Mouse (Mus musculus) layer of hippocampus, adult 18-20 months (tissue): ENCODE measurements around the gene Lcp2. TPM values are rescaled to one million over a fixed set of nuclear protein-coding genes. Genes with fewer than 3 reads are reported as not detected.
A peak's percentile ranks its signal among the peaks of the same experiment; 100 is the strongest.

ENCODE experiments used
- DNase-seq, 2 experiments: peaks; one replicate each; pipeline ENCODE4 v3.0.0; 2022; ENCODE audit warnings: low spot score in 2 of 2
- long read RNA-seq: library from polyadenylated mRNA; stranded (forward); transcript quantifications from one replicate; pipeline ENCODE4 v2.0.0, GENCODE M21; 2021
- total RNA-seq, 2 experiments: library from RNA; stranded (reverse); gene quantifications; 2 replicates each; pipeline ENCODE4 v1.2.3; 2021

Gene Lcp2
- total RNA-seq = 1 to 10 TPM; 2.9 to 3.7 TPM
- long read RNA-seq = 0 reads

- DNase-seq = no peak
These were observed at the start of gene Lcp2 for GRCm38 (mm10) chr11:34046767-34047541. Lcp2 (plus strand) TSS chr11:34046920.

GRCm38 (mm10) chr11:33998244-33998643, 48.5 kb upstream of the Lcp2 start:
- no peak for DNase-seq

DNA sequence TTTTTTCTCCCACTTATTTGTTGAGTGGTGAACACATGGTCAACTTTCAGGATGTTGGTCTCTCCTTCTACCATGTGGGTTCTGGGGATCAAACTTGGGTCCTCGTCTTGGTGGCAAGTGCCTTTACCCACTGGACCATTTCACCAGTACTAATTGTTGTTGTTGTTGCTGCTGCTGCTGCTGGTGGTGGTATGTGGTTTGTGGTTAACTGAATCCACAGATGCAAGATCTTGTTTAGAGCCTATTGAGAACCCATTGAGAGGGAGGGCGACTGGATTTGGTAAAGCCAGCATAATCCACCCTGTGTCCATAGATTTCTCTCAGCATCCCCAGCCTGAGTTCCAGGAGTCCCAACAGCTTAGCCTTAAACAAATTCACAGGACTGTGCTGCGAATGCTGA, 46.3 kb upstream of the Lcp2 start:
- no peak for DNase-seq

DNA sequence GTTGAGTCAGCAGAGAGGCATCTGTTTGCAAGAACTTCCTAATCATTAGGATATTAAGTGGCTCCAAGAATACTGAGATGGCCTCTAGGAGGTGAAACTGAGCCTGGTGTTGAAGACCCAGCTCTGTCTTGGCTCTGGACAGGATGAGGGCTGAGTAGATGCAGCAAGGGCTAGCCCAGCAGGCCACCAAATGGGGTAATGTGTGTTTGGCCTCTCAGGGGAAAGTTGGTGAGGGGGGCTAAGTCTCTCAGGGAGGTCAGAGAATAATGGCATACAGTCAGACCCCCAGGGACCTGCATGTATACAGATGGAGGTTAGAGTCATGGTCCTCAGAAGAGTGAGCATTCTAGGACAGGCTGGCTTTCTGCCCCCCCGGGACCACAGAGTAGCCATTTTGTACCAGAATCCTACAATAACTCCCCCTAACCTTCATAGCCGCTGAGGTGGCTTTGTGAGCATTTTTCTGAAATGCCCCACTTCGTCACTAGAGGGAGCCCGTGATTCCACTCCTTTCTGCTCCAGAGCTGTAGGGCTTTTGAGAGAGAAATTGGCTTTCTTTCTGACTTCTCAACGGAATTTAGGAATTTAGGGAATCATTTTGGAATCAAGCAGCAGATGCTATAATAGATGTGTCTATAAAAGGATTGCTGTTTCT, 44.7 kb upstream of the Lcp2 start:
- peak; percentile 16 to 72 for DNase-seq

DNA sequence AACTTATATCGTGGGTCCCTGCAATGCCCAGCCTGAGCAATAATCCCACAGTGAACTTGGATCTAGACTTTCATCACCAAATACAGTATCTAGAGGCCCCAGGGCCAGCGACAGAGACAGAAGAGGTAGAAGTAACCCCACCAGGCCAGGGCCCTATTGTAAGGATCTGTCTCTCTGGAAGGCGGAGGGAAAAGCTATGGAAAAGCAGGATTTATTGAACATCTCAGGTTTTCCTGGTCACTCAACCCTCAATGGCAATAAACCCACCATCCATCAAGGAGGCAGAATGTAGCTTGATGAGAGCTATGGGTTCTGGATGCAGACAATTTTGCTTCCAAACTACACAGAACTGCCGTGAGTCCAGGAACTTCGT, 44.1 kb upstream of the Lcp2 start:
- no peak for DNase-seq

- no peak for DNase-seq
These were observed 39.1 kb upstream of the Lcp2 start for GRCm38 (mm10) chr11:34007616-34008015.

- no peak for DNase-seq
These were observed 38.5 kb upstream of the Lcp2 start for GRCm38 (mm10) chr11:34008214-34008613.

DNA sequence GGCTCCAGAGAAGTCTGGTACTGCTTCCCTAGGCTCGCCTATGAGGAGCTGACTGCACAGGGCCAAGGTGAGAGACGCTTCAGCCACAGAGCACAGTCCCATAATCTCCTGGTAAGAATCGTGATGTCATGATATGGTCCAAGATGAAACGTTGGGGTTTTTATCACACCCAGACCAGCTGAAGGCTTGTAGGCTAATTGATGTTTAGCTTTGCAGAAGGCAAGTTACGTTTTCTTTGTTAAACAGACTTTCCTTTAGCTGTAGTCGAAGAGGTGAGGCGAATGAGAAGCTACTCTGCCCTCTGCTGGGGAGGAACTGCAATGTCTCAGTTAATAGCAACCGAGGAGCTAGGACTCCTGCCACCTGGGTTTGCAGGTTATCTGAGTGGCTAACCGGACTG, 38.0 kb upstream of the Lcp2 start:
- peak; percentile 9 to 71 for DNase-seq

DNA sequence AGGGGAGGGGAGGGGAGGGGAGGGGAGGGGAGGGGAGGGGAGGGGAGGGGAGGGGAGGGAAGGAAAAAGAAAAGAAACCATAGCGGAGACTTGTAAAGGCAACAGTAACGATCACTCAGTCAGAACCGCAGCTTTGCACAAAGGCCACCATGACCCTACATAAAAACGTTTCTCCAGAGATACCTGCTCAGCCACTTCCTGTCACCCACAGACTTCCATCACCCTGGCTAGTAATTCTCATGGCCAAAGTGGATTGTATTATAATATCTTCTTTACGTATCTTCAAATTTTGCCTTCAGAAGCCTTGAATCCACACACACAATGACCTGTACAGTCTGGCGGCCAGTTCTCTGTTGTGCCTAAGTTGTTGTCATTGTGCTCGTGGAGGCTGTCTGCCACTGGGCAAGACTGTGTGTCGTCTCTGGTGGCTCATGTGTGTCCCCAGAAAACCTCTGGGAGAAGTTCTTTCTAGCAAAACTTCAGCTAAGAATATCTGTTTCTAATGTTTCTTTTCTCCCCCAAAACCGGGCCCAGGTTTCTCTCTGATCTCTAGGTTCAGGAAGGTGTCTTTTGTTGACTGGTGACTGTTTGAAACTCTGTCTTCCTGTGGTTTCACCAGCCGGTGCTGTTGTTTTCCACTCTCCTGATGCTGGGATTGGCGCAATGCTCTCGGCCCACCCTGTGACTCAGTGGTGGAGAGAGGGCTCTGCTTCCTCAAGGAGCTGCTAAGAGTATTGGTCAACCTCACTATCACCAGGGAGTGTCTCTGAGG, 37.2 kb upstream of the Lcp2 start:
- no peak for DNase-seq

- no peak for DNase-seq
These were observed 36.4 kb upstream of the Lcp2 start for GRCm38 (mm10) chr11:34010133-34010858.

DNA sequence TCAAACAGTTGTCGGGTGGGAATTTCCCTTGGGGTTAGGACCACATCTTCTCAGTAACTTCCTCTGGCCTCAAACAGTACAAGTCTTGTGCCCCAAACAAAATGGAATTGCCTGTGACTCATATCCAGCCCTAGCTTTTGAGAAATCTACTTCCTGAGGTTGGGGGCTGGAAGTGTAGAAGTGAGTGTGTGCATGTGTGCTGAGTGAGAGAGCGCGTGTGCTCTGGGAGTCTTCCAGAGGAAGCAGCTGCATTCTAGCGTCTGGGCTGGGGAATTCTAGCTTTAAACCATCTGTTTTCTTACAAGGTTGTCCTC, 35.9 kb upstream of the Lcp2 start:
- DNase-seq = no peak

DNA sequence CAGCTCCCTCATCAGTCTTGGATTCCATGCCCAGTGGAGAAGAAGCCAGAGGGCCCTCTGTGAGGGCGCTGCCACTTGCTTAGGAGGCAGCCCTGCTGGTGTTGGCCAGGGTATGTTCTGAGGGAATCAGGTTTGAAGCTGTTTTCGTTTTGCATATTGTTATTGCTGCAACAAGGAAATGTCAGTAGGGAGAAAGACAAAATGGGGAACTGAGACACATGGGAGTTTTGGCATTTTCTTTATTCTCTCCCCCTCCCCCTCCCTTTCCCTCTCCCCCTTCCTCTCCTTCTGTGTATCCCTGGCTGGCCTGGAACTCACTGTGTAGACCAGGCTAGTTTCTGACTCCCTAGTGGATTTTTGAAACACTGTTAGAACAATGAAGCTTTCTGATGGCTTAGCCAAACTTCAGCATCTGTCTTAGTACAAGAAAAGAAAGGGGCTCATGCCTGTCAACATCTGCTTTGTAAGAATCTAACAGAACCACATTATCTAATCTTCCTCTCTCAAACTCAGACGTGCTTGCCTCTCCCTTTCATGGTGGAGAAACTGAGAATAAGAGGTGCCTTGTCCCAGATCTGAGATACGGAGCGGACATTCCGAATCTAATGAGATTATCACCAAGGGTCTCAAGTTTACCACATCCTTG, 34.6 kb upstream of the Lcp2 start:
- DNase-seq = no peak

- DNase-seq = no peak
These were observed 21.6 kb upstream of the Lcp2 start for GRCm38 (mm10) chr11:34025091-34025490.

DNA sequence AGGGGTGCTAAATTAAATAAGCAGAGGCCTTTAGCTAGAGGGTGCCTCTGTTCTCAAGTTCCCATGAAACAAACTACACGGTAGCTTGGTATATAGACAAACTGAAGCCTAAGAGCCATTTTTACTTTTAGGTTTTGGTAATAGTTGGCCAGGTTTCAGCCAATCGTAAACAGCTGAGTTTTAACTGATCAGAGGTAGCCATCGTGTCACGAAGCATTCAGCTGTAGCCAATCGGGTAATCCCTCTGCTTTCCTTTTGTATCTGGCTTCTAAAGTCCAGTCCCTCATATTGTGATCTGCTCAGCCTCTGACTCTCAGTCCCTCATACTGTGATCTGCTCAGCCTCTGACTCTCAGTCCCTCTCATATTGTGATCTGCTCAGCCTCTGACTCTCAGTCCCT, 17.1 kb upstream of the Lcp2 start:
- no peak for DNase-seq

DNA sequence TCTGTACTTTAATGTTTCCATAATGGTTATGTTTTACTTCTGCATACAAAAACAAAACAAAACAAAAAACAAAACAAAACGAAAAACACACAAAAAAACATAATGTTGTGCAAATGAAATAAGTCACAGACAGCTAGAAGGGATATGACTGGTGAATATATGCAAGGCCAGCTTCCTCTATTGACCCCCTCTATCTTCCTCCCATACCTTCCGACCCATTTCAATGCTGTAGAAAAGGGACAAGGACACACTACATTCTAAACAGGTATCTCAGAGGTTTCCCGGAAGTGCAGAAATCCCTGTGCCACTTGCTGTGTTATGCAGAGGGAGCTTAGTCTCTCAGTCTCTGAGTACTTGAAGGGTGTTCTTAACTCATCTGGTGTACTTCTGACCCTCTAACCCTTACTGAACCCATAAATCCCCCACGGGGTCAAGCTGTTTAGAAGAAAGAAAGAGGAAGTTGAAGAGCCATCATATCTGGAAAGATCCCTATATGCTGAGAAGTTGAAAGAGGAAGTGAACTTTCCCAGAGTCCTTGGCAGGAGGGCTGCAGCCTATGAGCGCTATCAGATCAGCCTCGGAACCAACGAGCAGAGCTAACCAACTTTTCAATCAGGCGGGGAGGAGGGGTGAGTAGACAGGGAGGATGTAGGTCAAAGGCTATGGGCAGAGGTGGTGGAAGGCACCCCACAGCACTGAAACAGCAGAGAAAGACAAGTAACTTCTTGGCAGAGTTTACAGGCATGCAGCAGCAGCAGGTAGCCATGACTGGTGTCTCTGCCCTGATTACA, 15.5 kb upstream of the Lcp2 start:
- no peak for DNase-seq

DNA sequence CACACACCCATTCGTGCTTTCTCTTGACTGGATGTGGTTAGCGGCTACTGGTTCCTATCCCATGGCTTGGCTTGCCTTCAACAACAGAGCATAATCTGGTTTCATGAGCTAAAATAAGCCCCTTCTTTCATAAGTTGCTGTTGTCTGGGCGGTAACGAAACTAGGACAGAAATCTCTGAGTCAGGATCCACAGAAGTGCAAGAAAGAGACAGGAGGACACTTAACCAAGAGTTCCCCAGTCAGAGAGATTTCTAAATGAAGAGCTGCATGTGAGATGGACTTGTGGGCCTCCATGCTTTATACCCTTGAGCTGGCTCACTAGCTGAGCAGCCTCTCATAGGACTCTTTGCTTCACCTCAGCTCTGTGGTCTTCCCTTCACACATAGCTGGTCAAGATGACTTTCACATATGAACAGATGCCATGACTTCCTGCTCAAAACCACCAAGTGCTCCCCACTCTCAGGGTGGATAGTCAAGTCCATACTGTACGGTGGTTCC, 12.7 kb upstream of the Lcp2 start:
- DNase-seq = no peak

- DNase-seq = no peak
These were observed 11.9 kb upstream of the Lcp2 start for GRCm38 (mm10) chr11:34034794-34035193.

- no peak for DNase-seq
These were observed 10.6 kb upstream of the Lcp2 start for GRCm38 (mm10) chr11:34035909-34036658.

DNA sequence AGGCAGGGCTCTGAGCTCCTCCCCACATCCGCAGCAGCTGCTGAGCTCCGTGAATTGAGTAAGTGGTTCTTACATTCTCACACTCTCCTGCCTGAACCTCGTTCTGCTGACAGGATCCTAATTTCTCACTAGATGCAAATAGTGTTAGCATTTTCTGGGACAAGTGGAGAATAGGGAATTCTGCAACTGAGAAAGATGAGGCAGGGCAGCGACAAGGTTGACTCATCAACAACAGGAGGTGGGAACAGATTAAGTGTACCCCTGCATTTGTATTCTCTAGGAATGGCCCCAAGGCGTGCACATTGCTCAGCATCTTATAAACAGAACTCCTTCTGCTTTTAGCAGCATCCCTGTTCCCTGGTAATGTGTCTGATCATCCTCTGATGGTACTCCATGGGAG, 6.7 kb upstream of the Lcp2 start:
- no peak for DNase-seq
